Mouse (Mus musculus) embryonic fibroblast, embryonic 13.5 days (primary cell): ENCODE results near the gene B230118H07Rik. TPM values are rescaled to one million over a fixed set of nuclear protein-coding genes. Genes with fewer than 3 reads are reported as not detected.
A peak's percentile ranks its signal among the peaks of the same experiment; 100 is the strongest.

Source experiments
- H3K27ac ChIP-seq: 2 replicates; pipeline ENCODE4 v1.5.1; 2012; ENCODE audit warnings: low read length, control low read depth, inconsistent platforms; ENCODE audit not compliant: insufficient read depth
- H3K4me1 ChIP-seq: 2 replicates; pipeline ENCODE4 v1.6.1; 2011; ENCODE audit warnings: low read length; ENCODE audit not compliant: control insufficient read depth, insufficient read depth
- H3K4me3 ChIP-seq: 2 replicates; pipeline ENCODE4 v1.5.1; 2011; ENCODE audit warnings: mild to moderate bottlenecking, control low read depth, low read length; ENCODE audit not compliant: insufficient read depth
- CTCF ChIP-seq: IDR thresholded peaks from 2 replicates; pipeline ENCODE4 v1.5.1; 2011; ENCODE audit warnings: mild to moderate bottlenecking, control low read depth, low read length, moderate library complexity, borderline replicate concordance; ENCODE audit not compliant: insufficient read depth
- POLR2A ChIP-seq: IDR thresholded peaks from 2 replicates; pipeline ENCODE4 v1.6.1; 2011; ENCODE audit warnings: low read depth, mild to moderate bottlenecking, control low read depth, low read length, moderate library complexity
- polyA plus RNA-seq: library from polyadenylated mRNA; stranded (reverse); fragments of >200 nt; gene quantifications from 2 replicates; pipeline ENCODE4 v1.2.4, GENCODE M21; 2011; ENCODE audit warnings: low read depth; ENCODE audit not compliant: missing spikeins, insufficient read length

The B230118H07Rik gene
- polyA plus RNA-seq = 23.6 and 24.1 TPM in 2 replicates

GRCm38 (mm10) chr2:101649114-101649671 lies at the start of gene B230118H07Rik, which contains the start of gene Rag1:
B230118H07Rik (minus strand) TSS chr2:101649532.
Rag1 (minus strand) TSS chr2:101649501.
- H3K27ac ChIP-seq = no peak within 1 kb of the TSS
- H3K4me1 ChIP-seq = no peaks in the 10 kb centered on the region
- TF ChIP-seq CTCF (no peak), POLR2A (no peak)
- H3K4me3 ChIP-seq = no peak within 1 kb of the TSS

- Histone ChIP-seq H3K4me3 (no peak overlapping the region), H3K27ac (no peak overlapping the region)
- no peak for TF ChIP-seq POLR2A
- no peak for TF ChIP-seq CTCF
These were observed 46.3 kb upstream of the B230118H07Rik start for GRCm38 (mm10) chr2:101695584-101695983.

GRCm38 (mm10) chr2:101693577-101694215 lies 44.4 kb upstream of the B230118H07Rik start:
- H3K27ac ChIP-seq = no peak overlapping the region
- TF ChIP-seq POLR2A (no peak), CTCF (no peak)
- no peaks in the 10 kb centered on the region for H3K4me1 ChIP-seq
- H3K4me3 ChIP-seq = no peak overlapping the region

More at GRCm38 (mm10) chr2:101695584-101695983, 46.3 kb upstream of the B230118H07Rik start:
- no peaks in the 10 kb centered on the region for H3K4me1 ChIP-seq

GRCm38 (mm10) chr2:101693043-101693442 lies 43.7 kb upstream of the B230118H07Rik start:
- H3K4me1 ChIP-seq = no peaks in the 10 kb centered on the region
- no peak overlapping the region for H3K4me3 ChIP-seq
- H3K27ac ChIP-seq = no peak overlapping the region
- no peak for TF ChIP-seq CTCF

- H3K27ac ChIP-seq = no peak overlapping the region
- no peaks in the 10 kb centered on the region for H3K4me1 ChIP-seq
- no peak overlapping the region for H3K4me3 ChIP-seq
- TF ChIP-seq CTCF = no peak
- no peak for TF ChIP-seq POLR2A
These were observed 41.0 kb upstream of the B230118H07Rik start for GRCm38 (mm10) chr2:101690252-101690827.

GRCm38 (mm10) chr2:101688011-101688410 lies 38.7 kb upstream of the B230118H07Rik start:
- no peaks in the 10 kb centered on the region for H3K4me1 ChIP-seq
- no peak overlapping the region for H3K4me3 ChIP-seq
- TF ChIP-seq POLR2A (no peak), CTCF (no peak)
- H3K27ac ChIP-seq = no peak overlapping the region

GRCm38 (mm10) chr2:101684421-101684820 lies 35.1 kb upstream of the B230118H07Rik start:
- Histone ChIP-seq H3K4me3 (no peak overlapping the region), H3K4me1 (no peaks in the 10 kb centered on the region; the same call in 1 of the 2 replicates), H3K27ac (no peak overlapping the region)
- TF ChIP-seq CTCF (no peak), POLR2A (no peak)

- Histone ChIP-seq H3K4me3 (peak overlapping the region; percentile 81), H3K4me1 (no peaks in the 10 kb centered on the region; the same call in 1 of the 2 replicates), H3K27ac (no peak overlapping the region)
- no peak for TF ChIP-seq CTCF
- TF ChIP-seq POLR2A = no peak
These were observed 29.9 kb upstream of the B230118H07Rik start for GRCm38 (mm10) chr2:101679164-101679784.

- Histone ChIP-seq H3K27ac (no peak within 1 kb of the TSS), H3K4me3 (peak within 1 kb of the TSS; percentile 81), H3K4me1 (no peaks in the 10 kb centered on the region; the same call in 1 of the 2 replicates)
- TF ChIP-seq POLR2A (peak; percentile 76), CTCF (peak; percentile 31; the same call in 1 of the 2 replicates)
These were observed 29.1 kb upstream of the B230118H07Rik start, which contains the start of gene Traf6 for GRCm38 (mm10) chr2:101678236-101679021. Traf6 (plus strand) TSS chr2:101678429.
